Mouse (Mus musculus) kidney, postnatal 4 days (tissue): ENCODE data around the gene Mrpl54.
A peak's percentile ranks its signal among the peaks of the same experiment; 100 is the strongest.

Experiments
- DNase-seq, 2 experiments: peaks; one replicate each; pipeline ENCODE4 v3.0.0; 2021; ENCODE audit warnings: mixed read lengths in 2 of 2

Gene Mrpl54

DNA sequence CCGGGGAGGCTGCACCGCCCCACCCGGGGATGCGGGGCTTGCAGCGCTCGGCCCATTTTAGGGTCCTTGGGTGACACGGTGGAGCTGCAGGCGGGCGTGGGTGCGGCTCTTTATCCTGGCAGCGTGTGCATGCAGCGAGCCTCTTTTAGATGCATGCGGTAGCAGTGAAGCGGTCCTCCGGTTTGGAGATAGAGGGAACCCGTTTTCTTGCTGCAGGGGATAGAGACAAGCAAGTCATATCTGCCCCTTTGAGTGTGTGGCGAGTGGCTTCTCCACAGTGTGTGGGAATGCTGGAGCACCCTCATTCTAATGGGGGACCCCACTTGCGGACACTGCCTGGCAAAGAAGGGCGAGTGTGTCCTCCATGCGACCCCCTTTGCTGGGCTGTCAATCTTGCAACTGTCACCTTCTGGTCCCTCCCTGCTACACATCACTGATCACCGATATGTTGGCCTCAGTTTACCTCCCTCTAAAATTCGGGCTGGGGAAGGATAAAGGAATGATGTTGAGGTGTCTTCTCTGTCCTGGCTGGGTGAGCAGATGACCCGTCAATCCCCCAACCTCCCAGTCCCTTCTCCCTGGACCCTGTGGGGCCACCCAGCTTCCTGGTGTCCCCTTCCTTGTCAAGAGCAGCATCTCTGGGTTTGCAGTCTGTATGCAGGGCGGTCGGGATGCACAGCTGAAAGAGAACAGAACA lies 26.7 kb upstream of the Mrpl54 start:
- no peak for DNase-seq

GRCm38 (mm10) chr10:81292554-81293333 lies 26.0 kb upstream of the Mrpl54 start, which contains the start of gene Pip5k1c:
Pip5k1c (plus strand) TSS chr10:81292963.
- peak; percentile 99 to 100 for DNase-seq

- no peak for DNase-seq
These were observed 24.9 kb upstream of the Mrpl54 start, which contains the start of gene Tjp3 for GRCm38 (mm10) chr10:81291511-81292104. Tjp3 (minus strand) TSS chr10:81291581.

- DNase-seq, result peak in 1 of 2 experiments; percentile 66
These were observed 24.1 kb upstream of the Mrpl54 start for GRCm38 (mm10) chr10:81290698-81291460.

- DNase-seq, result no peak
These were observed 23.1 kb upstream of the Mrpl54 start for GRCm38 (mm10) chr10:81289811-81290210.

DNA sequence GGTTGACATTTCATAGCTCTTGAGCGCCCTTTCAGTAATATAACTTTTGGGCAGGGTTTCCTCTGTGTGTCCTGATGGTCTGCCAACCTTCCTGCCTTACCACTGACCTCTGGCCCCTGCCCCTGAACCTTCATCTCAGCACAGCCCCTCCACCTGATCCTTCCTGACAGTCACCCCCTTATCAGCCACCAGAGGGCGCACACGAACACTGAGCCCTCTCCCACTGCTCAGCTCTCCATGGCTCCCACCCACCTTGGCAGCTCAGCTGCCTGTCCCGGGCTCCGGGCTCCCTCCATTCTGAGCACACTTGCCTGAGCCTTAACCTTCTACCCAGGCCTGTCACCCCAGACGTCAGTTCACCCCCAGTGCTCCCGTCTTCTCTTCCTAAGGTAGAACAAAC lies 22.5 kb upstream of the Mrpl54 start:
- DNase-seq, result peak; percentile 77 to 82

DNA sequence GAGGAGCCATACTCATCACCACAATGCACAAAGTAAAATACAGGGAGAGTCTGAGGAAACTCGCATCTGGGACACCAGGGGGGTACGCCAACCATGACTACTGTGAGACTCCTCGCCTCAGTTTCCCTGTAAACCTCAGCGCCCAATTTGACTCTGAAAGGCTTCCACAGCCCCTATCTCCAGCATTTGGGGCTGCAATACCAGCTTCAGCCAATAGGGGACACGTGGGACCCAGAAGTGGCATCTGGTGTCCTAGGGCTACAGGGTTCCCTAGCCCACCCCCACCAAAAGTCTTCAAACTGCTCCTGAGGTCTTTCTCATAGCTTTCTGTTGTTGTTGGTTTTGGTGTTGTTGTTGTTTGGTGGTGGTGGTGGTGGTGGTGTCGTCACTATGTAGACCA lies 21.9 kb upstream of the Mrpl54 start:
- peak; percentile 78 to 81 for DNase-seq

- DNase-seq, result peak; percentile 82 to 84
These were observed 20.9 kb upstream of the Mrpl54 start for GRCm38 (mm10) chr10:81287513-81288157.

- peak in 1 of 2 experiments; percentile 57 for DNase-seq
These were observed 19.9 kb upstream of the Mrpl54 start for GRCm38 (mm10) chr10:81286586-81286985.

DNA sequence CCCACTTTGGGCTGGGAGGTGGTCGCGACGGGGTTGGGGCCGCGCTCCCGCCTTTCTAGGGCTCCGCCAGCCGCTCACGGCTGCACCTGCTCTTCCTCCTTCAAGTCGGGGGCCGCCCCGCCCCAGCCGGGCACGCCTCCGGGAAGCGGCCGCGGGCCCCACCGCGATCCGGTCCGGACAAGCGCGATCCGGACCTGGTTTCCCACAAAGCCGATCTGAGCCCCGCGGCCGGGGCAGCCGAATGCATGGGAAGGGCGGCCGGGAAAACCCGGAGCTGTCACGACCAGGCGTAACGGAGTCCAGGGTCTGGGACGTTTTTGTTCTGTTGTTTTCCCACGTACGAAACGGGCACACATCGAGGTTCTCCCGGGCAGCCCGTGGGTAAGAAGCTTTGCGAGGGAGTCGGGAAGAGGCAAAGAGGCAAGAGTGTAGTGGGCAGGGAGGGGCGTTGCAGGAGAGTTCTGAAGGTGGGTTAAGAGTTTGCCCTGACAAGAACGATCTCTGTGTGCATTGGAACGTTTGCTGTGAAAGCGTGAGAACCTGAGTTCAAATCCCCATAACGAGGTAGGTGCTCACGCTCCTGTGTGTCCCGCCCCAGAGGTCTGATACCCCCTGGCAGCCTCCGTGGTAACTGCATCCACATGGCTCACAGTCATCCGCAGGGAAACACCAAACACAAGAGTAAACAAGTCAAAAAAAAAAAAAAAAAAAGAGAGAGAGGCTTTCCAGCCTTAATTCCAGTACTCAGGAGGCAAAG lies 19.1 kb upstream of the Mrpl54 start:
- DNase-seq, result peak; percentile 96

- DNase-seq, result peak; percentile 72 to 80
These were observed 18.0 kb upstream of the Mrpl54 start for GRCm38 (mm10) chr10:81284719-81285118.

DNA sequence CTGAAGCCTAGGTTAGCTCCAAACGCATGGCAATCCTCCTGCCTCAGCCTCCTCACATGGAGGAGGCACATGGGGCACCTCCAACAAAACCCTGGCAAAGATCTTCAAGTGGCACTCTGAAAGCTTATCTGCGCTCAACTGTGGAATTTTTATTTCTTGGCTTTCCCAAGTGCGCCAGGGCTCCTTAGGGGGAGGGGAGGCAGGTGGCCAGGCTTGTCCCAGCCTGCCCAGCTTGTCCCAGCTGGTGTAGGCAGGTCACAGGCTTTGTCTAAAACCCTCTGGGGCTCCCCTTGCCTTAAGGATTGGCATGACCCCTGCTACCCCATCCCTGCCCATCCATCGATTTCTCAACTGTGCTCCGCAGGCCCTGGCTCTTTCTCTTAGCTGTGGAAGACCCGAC lies 17.5 kb upstream of the Mrpl54 start:
- DNase-seq, result no peak

DNA sequence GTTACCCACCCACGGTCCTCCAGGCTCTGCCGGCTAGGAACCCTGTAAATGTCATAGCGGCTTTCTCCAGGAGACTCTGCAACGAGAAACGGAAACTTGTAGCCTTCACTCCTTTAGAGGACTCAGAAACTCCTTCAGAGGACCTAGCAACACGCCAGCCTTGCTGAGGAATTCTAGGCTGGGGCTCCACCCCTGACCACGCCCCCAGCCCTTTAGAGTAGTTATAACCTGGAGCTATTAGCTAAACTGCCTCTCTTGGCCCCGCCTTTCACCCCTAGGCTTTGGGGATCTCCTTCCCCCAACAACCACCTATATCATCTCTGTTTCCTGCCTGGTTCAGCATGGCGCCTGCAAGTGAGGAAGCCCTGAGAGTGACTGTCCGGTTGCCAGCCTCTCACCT lies 12.8 kb upstream of the Mrpl54 start:
- peak; percentile 53 to 66 for DNase-seq

DNA sequence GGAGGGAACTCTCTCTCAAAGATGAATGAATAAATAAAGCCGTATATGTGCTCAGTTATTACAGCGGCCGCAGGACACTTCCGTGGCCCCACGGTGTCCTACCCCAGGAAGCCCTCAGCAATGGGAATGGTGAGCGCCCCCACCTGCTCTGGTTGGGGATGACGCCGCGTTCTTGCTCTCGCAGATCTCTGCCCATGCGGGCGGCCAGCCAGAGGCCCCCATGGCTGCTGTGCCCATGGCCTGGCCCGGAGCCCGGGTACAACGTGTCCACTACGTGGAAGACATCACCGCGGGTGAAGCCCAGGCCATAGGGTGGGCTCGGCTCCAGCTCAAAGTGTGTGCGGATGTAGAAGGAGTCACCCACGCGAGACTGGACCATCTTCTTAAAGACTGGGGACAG lies 10.9 kb upstream of the Mrpl54 start:
- DNase-seq, result no peak

DNA sequence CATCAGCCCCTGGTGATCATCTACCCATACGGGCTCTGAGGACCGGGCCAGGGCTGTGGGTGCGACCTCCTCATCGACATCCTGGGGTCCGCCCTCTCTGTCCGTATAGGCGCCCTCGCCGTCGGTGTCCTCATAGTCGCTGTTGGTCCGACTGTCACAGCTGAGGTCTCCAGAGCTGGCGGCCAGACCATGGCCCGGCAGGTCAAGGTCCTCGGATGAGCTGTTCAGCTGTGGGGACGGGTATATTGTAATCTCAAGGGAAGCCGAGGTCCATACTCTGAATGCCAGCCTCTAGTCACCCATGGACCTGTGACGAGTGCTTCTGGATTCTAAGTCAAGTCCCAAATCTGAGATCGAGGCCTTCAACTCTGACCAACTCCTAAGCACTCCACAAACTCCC lies 7.1 kb upstream of the Mrpl54 start:
- DNase-seq, result no peak

DNA sequence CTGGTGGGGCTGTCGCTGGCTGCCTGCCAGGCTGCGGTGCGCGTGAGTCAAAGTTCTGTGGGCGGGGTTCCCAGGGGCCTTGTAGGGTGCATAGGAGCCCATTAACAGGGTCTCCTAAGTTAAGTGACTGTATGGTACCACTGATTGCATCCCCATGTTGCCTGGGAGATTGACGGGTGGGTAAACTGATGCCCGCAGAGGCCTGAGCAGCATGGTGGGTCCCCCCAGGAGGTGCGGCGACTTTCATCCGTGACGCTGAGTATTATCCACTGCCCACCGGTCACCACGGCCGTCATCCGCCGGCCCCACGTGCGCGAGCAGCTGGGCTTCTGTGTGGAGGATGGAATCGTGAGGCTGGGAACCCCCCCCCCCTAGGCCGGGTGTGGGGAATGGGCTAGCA lies 5.6 kb upstream of the Mrpl54 start:
- no peak for DNase-seq

GRCm38 (mm10) chr10:81268643-81269412 lies 2.1 kb upstream of the Mrpl54 start:
- no peak for DNase-seq

- DNase-seq, result peak; percentile 84 to 89
These were observed 1.3 kb upstream of the Mrpl54 start for GRCm38 (mm10) chr10:81268056-81268455.

- no peak for DNase-seq
These were observed 1.2 kb downstream of the Mrpl54 start for GRCm38 (mm10) chr10:81265540-81265939.

DNA sequence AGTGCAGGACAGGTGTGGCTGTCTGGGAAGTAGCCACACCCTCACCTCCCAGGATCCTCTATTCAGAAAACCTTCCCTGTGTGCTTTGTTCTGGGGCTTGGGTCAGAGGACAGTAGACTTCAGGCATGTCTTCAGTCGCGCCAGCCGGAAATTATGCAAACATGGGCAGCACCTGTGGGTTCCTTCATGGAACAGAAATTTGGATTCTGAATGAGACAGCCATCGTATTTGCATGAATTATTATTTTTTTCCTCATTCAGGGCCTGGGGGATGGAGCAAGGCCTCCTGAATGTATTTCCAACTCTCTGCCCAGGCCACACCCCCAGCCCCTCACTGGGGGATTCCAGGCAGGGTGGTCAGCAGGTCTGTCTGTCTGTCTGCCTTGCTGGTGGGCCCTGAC lies 5.7 kb downstream of the Mrpl54 start:
- DNase-seq, result no peak
